Mouse (Mus musculus) heart, postnatal 0 days (tissue): ENCODE measurements around the gene Use1. TPM values are rescaled to one million over a fixed set of nuclear protein-coding genes. Genes with fewer than 3 reads are reported as not detected.

Experiments
- ATAC-seq: fragments of 200-750 bp; cut with Nextera tagmentation; 2 replicates; pipeline ENCODE4 v1.8.0; 2017; ENCODE audit warnings: low read depth, moderate number of reproducible peaks, moderate library complexity; ENCODE audit not compliant: insufficient read depth
- DNase-seq: peaks from one replicate; pipeline ENCODE4 v3.0.0-alpha.2; 2016; ENCODE audit warnings: low spot score
- H3K27ac ChIP-seq: fragments of 300-500 bp; sonication (generic); 2 replicates; pipeline ENCODE4 v1.5.1; 2014; ENCODE audit warnings: low read depth, mild to moderate bottlenecking
- H3K27me3 ChIP-seq: fragments of 300-500 bp; sonication (generic); 2 replicates; pipeline ENCODE4 v1.6.1; 2014; ENCODE audit warnings: low read length, mixed read lengths; ENCODE audit not compliant: control insufficient read depth, insufficient read depth
- H3K36me3 ChIP-seq: fragments of 300-500 bp; sonication (generic); replicated peaks from 2 replicates; pipeline ENCODE4 v1.6.1; 2014; ENCODE audit warnings: low read length, mixed read lengths; ENCODE audit not compliant: control insufficient read depth, insufficient read depth
- H3K4me1 ChIP-seq: fragments of 300-500 bp; sonication (generic); 2 replicates; pipeline ENCODE4 v1.6.1; 2014; ENCODE audit warnings: antibody characterized with exemption; ENCODE audit not compliant: control insufficient read depth, insufficient read depth
- H3K4me2 ChIP-seq: fragments of 300-500 bp; sonication (generic); 2 replicates; pipeline ENCODE4 v1.6.1; 2014; ENCODE audit warnings: low read depth, mild to moderate bottlenecking, low read length, moderate library complexity
- H3K4me3 ChIP-seq: fragments of 300-500 bp; sonication (generic); 2 replicates; pipeline ENCODE4 v1.5.1; 2014; ENCODE audit warnings: low read depth, low read length
- H3K9ac ChIP-seq: fragments of 300-500 bp; sonication (generic); replicated peaks from 2 replicates; pipeline ENCODE4 v1.6.1; 2014; ENCODE audit warnings: low read depth, low read length, mixed read lengths
- H3K9me3 ChIP-seq: fragments of 300-500 bp; sonication (generic); replicated peaks from 2 replicates; pipeline ENCODE4 v1.6.1; 2016; ENCODE audit warnings: low read length; ENCODE audit not compliant: control insufficient read depth
- CTCF ChIP-seq: IDR thresholded peaks from 2 replicates; pipeline ENCODE4 v1.5.1; 2016; ENCODE audit warnings: antibody characterized with exemption, control low read depth, low read depth
- EP300 ChIP-seq: IDR thresholded peaks from 2 replicates; pipeline ENCODE4 v1.6.1; 2016; ENCODE audit warnings: antibody characterized with exemption, low read depth
- WGBS: fragments of 180-500 bp; shearing (Covaris S2); extraction: QIAGEN DNeasy Blood & Tissue Kit; methylation state at CpG from one replicate; pipeline ENCODE4 v1.1.7; 2014; 5-methylcytosine and 5-hydroxymethylcytosine counted together
- polyA plus RNA-seq: library from polyadenylated mRNA; unstranded; fragments of >200 nt; fragmentation: Nextera tagmentation; extraction: Ambion mirVana; gene quantifications from 2 replicates; pipeline ENCODE4 v1.2.1, GENCODE M21; 2015
- total RNA-seq: library from RNA; depleted of rRNA; stranded (reverse); fragments of >200 nt; gene quantifications from 2 replicates; pipeline ENCODE4 v1.2.3, GENCODE M21; 2014; ENCODE audit warnings: low replicate concordance

Use1 gene
- total and polyA plus RNA-seq, 2 experiments from 2014 or later = 94.8 to 127 TPM

DNA sequence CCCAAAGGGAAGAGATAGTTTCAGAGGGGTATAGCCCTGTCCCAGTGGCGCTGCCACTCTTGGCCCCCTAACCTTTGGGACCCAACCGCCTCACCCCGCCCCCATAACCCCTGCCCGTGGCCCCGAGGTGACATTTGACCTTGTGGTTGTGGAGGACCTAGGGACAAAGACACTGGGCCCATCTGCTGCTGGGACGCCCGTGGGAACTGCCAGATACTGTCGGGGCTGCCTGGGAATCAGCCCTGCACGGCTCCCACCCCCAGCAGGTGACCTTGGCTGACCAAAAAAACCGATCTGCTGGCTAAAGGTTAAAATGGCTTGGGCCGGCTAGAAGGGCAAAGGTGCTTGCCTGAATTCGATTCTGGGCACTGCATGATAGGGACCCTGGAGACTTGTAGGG lies 16.7 kb downstream of the Use1 start:
- Histone ChIP-seq H3K9me3 (no peaks in the 10 kb centered on the region), H3K4me1 (peaks cover 15% of the 10 kb centered on the region), H3K27ac (no peak overlapping the region), H3K9ac (no peak overlapping the region), H3K4me2 (no peak overlapping the region), H3K27me3 (no peaks in the 10 kb centered on the region), H3K4me3 (no peak overlapping the region), H3K36me3 (peaks cover under 1% of the 10 kb centered on the region; the same call in 1 of the 2 replicates)
- DNase-seq (no peak), ATAC-seq (no peak)
- WGBS = 51% methylated on average over 12 of the region's 12 CpGs
- TF ChIP-seq CTCF = no peak
- no peak for TF ChIP-seq EP300

DNA sequence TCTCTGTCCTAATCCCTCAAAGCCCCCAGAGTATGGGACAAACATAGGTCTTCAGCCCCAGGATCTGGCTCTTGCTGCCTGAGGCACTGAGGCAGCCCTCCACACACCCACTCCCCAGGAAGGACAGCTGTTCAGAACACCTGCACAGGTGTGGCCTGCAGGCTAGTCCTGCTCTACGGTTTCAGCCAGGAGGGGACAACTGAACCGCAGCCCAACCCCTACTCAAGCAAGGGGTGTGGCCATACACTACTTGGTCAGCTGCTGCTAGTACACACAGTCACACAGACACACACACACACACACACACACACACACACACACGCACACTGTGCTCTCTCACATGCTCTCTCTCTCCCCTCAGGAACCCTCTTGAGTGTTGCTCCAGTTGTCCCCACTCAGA lies 17.2 kb downstream of the Use1 start:
- ATAC-seq = no peak
- Histone ChIP-seq H3K4me2 (no peak overlapping the region), H3K27me3 (no peaks in the 10 kb centered on the region), H3K9me3 (no peaks in the 10 kb centered on the region), H3K9ac (no peak overlapping the region), H3K27ac (no peak overlapping the region), H3K36me3 (no peaks in the 10 kb centered on the region), H3K4me1 (peaks cover 15% of the 10 kb centered on the region), H3K4me3 (no peak overlapping the region)
- 73% methylated on average over 3 of the region's 3 CpGs for WGBS
- DNase-seq = no peak
- TF ChIP-seq EP300 (no peak), CTCF (no peak)

DNA sequence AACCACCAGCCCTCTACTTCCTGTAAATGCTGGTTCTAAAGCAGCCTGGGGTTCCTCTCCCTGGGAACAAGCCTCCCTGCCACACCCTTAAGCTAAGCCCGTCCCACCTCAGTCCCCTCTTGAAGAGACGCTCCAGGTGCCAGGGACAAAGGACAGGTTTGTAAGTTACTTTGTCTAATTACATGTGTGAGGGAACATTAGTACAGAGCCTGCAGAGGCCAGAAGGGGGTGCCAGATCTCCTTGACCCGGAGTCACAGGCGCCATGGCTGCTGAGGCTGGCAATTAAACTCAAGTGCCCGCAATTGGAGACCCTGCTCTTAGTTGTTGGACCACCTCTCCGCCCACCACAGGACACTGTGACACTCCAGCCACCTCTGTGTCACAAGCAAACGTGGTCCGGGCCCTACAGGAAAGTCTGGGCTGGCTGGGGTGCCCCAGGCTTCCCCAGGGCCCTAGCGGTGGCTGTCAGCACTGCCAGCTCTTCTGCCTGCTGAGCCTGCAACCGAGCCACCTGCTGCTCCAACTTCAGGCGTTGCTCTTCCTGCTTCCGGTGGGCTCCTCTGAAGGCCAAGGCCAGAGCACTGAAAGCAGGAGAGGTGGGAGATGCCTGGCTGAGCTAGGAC lies 18.7 kb downstream of the Use1 start:
- Histone ChIP-seq H3K9ac (no peak overlapping the region), H3K36me3 (no peaks in the 10 kb centered on the region), H3K4me2 (no peak overlapping the region), H3K27ac (no peak overlapping the region), H3K9me3 (no peaks in the 10 kb centered on the region), H3K4me1 (0 out of 2 replicates have a peak, but pooled peaks cover 4% of the 10 kb centered on the region), H3K4me3 (no peak overlapping the region), H3K27me3 (no peaks in the 10 kb centered on the region)
- DNase-seq (no peak), ATAC-seq (no peak)
- TF ChIP-seq CTCF (no peak), EP300 (no peak)
- WGBS = 78% methylated on average over 12 of the region's 12 CpGs

DNA sequence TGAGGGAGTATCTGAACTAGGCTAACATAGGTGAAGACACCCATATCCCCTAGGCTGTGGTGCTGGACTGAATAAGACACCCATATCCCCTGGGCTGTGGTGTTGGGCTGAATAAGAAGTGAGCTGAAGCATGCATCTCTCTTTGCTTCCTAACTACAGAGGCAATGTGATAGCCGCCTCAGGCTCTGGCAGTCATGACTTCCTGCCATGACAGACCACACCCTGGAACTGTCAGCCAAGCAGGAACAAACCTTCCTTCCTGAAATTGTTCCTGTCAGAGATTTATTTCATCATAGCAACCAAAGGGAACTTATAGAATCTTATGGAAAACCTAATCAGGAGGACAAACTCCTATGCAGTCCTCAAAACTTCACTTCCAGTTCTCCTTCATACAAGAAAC lies 21.6 kb downstream of the Use1 start:
- Histone ChIP-seq H3K9ac (no peak overlapping the region), H3K27me3 (no peaks in the 10 kb centered on the region), H3K36me3 (no peaks in the 10 kb centered on the region), H3K27ac (no peak overlapping the region), H3K4me3 (no peak overlapping the region), H3K4me2 (no peak overlapping the region), H3K9me3 (no peaks in the 10 kb centered on the region), H3K4me1 (no peaks in the 10 kb centered on the region)
- DNase-seq = no peak
- ATAC-seq = no peak
- TF ChIP-seq EP300 (no peak), CTCF (no peak)
- 36% methylated on average over 1 of the region's 1 CpGs for WGBS

DNA sequence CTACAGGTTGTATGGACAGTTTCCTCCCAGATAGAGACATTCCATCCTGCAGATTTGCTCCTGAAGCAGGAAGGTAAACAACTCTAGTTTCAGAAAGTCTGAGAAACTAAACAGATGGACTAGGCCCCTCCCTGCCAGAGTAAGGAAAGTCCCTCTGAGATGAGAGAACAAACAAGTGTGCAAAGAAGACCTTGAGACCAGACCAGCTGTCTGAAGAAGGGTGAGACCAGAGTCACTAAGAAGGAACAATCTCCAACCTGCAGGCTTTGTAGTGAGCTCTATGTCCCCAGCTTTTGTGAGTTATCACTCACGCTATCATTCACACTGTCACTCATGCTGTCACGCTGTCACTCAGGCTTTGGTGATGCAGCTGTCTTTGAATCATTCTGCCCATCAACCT lies 25.0 kb downstream of the Use1 start:
- H3K4me1 ChIP-seq = no peaks in the 10 kb centered on the region
- no peak overlapping the region for H3K4me2 ChIP-seq
- H3K4me3 ChIP-seq = no peak overlapping the region
- no peaks in the 10 kb centered on the region for H3K36me3 ChIP-seq
- no peaks in the 10 kb centered on the region for H3K27me3 ChIP-seq
- no peaks in the 10 kb centered on the region for H3K9me3 ChIP-seq
- ATAC-seq = no peak
- 82% methylated on average over 2 of the region's 2 CpGs for WGBS
- no peak overlapping the region for H3K9ac ChIP-seq
- no peak overlapping the region for H3K27ac ChIP-seq
- no peak for TF ChIP-seq CTCF
- no peak for DNase-seq

DNA sequence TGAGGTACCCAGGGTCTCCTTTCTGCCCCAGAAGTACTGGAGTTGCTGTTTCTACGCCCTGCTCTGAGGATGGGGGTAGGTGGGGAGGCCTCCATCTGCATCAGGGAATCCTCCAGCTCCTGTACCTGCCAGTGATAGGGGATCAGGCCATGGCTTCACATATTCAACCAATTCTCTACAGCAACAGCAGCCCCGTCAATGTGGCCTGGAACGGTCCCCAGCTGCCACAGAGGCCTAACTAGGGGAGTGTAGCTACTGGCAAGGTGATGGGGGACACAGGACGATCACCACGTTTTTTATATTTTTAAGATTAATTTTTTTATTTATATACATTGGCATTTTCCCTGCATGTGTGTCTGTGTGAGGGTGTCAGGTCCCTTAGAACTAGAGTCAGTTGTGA lies 25.7 kb downstream of the Use1 start:
- WGBS = 73% methylated on average over 5 of the region's 5 CpGs
- Histone ChIP-seq H3K27ac (no peak overlapping the region), H3K36me3 (no peaks in the 10 kb centered on the region), H3K27me3 (no peaks in the 10 kb centered on the region), H3K4me1 (no peaks in the 10 kb centered on the region), H3K4me3 (no peak overlapping the region), H3K9me3 (no peaks in the 10 kb centered on the region), H3K9ac (no peak overlapping the region), H3K4me2 (no peak overlapping the region)
- TF ChIP-seq CTCF = no peak
- TF ChIP-seq EP300 = no peak
- DNase-seq = no peak
- no peak for ATAC-seq
